Mouse (Mus musculus): Measurements from ENCODE around the gene Rint1. TPM values are rescaled to one million over a fixed set of nuclear protein-coding genes. Genes with fewer than 3 reads are reported as not detected.

The Rint1 gene
- polyA plus RNA-seq (2016; fragmentation: Nextera tagmentation; extraction: Ambion mirVana) = 39.6 and 40.1 TPM in 2 replicates

DNA sequence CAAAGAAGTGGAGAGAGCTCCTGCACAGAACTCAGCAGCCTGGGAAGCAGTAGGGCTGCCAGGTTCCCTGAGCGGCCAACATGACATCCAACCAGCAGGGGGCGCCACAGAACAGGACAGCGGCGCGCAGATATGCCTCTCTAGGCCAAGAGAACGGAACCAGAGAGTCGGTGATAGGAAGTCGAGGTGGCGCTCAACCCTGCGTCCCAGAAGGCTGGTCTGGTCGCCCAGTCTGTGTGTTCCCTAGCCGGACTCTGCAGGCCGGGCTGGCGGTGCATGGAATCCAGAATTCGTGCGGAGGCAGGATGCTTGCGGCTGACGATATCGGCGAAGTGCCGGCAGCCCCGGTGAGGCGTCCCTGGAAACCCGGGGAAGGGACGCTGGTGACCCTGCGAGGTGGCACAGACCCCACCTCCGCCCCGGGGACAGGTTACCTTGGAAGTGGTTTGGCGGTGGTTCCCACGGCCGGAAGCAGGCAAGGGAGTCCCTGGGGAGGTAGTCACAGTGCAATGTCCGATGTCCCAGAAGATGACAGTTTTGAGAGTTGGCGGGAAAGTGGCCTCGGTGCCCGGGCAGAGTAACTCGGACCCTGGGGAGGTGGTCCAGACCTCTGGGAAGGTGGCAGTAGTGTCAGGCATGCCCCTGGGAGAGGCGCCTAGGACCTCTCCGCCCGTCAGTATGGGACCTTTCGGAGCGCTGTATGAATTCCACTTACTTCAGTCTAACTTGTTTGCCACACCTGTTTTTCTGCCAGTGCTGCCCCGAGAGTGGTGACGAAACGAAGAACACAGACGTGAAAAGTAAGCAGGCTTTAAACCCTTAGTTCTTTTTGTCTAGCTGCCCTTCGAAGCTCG lies at the start of gene Rint1:
Gene Rint1 (plus strand): TSS at position 176 of the 854 bp plus-strand sequence.
- peak; percentile 90 for ATAC-seq (ENCODE audit: low FRiP score)
- Histone ChIP-seq H3K36me3 (peaks cover 7% of the 10 kb centered on the region; the same call in 1 of the 2 replicates), H3K4me1 (peaks cover 9% of the 10 kb centered on the region), H3K9me3 (replicated peaks) (no peaks in the 10 kb centered on the region), H3K4me3 (peak within 1 kb of the TSS; percentile 86), H3K27me3 (no peaks in the 10 kb centered on the region), H3K27ac (peak within 1 kb of the TSS; percentile 83), H3K9ac (peak within 1 kb of the TSS; percentile 89), H3K4me2 (replicated peaks) (peak within 1 kb of the TSS; percentile 93)
- 4% methylated on average over 47 of the region's 47 CpGs for WGBS

- Histone ChIP-seq H3K27ac (no peak overlapping the region), H3K4me3 (no peak overlapping the region), H3K9me3 (replicated peaks) (no peaks in the 10 kb centered on the region), H3K4me1 (no peaks in the 10 kb centered on the region), H3K9ac (no peak overlapping the region), H3K36me3 (peaks cover 68% of the 10 kb centered on the region), H3K4me2 (replicated peaks) (no peak overlapping the region), H3K27me3 (no peaks in the 10 kb centered on the region)
- no peak for ATAC-seq (ENCODE audit: low FRiP score)
- WGBS = 95% methylated on average over 12 of the region's 12 CpGs
Measured at GRCm38 (mm10) chr5:23743261-23743660, 44.2 kb upstream of the Rint1 start.

GRCm38 (mm10) chr5:23749882-23750281 lies 37.6 kb upstream of the Rint1 start:
- 69% methylated on average over 2 of the region's 2 CpGs for WGBS
- H3K9me3 ChIP-seq (replicated peaks) = no peaks in the 10 kb centered on the region
- H3K36me3 ChIP-seq = peaks cover 41% of the 10 kb centered on the region
- H3K27ac ChIP-seq = no peak overlapping the region
- no peak overlapping the region for H3K9ac ChIP-seq
- H3K4me3 ChIP-seq = no peak overlapping the region
- no peak for ATAC-seq (ENCODE audit: low FRiP score)
- no peaks in the 10 kb centered on the region for H3K27me3 ChIP-seq
- no peaks in the 10 kb centered on the region for H3K4me1 ChIP-seq
- H3K4me2 ChIP-seq (replicated peaks) = no peak overlapping the region

DNA sequence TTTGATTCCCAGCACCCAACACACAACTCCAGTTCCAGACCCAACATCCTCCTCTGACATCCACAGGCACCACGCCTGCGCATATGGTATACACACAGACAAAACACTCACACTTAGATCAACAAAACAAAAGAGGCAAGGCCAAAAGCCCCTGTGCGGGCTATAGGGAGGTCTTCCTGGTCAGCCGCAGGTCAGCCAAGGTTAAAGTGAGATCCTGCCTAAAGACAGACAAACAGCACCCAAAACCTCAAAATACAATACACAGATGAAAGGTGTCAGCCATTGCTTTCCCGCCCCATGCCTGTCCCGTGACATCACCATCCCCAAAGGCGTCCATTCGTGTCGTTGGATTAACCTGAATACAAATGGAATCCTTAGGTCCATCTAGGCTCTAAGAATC lies 31.9 kb upstream of the Rint1 start:
- Histone ChIP-seq H3K9ac (no peak overlapping the region), H3K9me3 (replicated peaks) (no peaks in the 10 kb centered on the region), H3K4me3 (no peak overlapping the region), H3K27ac (no peak overlapping the region), H3K27me3 (no peaks in the 10 kb centered on the region), H3K4me2 (replicated peaks) (no peak overlapping the region), H3K4me1 (no peaks in the 10 kb centered on the region), H3K36me3 (peaks cover 32% of the 10 kb centered on the region)
- 96% methylated on average over 9 of the region's 9 CpGs for WGBS
- no peak for ATAC-seq (ENCODE audit: low FRiP score)

- H3K4me3 ChIP-seq = no peak overlapping the region
- no peak overlapping the region for H3K27ac ChIP-seq
- no peaks in the 10 kb centered on the region for H3K9me3 ChIP-seq (replicated peaks)
- ATAC-seq (ENCODE audit: low FRiP score) = no peak
- no peaks in the 10 kb centered on the region for H3K4me1 ChIP-seq
- peaks cover 31% of the 10 kb centered on the region for H3K36me3 ChIP-seq
- 98% methylated on average over 4 of the region's 4 CpGs for WGBS
- no peaks in the 10 kb centered on the region for H3K27me3 ChIP-seq
- H3K9ac ChIP-seq = no peak overlapping the region
- H3K4me2 ChIP-seq (replicated peaks) = no peak overlapping the region
Measured at GRCm38 (mm10) chr5:23756368-23756767, 31.1 kb upstream of the Rint1 start.

- H3K27me3 ChIP-seq = no peaks in the 10 kb centered on the region
- WGBS = 54% methylated on average over 2 of the region's 2 CpGs
- H3K36me3 ChIP-seq = peaks cover 36% of the 10 kb centered on the region
- no peak overlapping the region for H3K27ac ChIP-seq
- no peak overlapping the region for H3K9ac ChIP-seq
- no peak overlapping the region for H3K4me3 ChIP-seq
- no peak for ATAC-seq (ENCODE audit: low FRiP score)
- H3K9me3 ChIP-seq (replicated peaks) = no peaks in the 10 kb centered on the region
- no peaks in the 10 kb centered on the region for H3K4me1 ChIP-seq
- H3K4me2 ChIP-seq (replicated peaks) = no peak overlapping the region
Measured at GRCm38 (mm10) chr5:23758633-23759032, 28.9 kb upstream of the Rint1 start.

- no peak overlapping the region for H3K4me2 ChIP-seq (replicated peaks)
- H3K9ac ChIP-seq = no peak overlapping the region
- ATAC-seq (ENCODE audit: low FRiP score) = no peak
- H3K4me1 ChIP-seq = no peaks in the 10 kb centered on the region
- no peaks in the 10 kb centered on the region for H3K9me3 ChIP-seq (replicated peaks)
- H3K36me3 ChIP-seq = peaks cover 45% of the 10 kb centered on the region
- 95% methylated on average over 6 of the region's 6 CpGs for WGBS
- no peak overlapping the region for H3K27ac ChIP-seq
- H3K4me3 ChIP-seq = no peak overlapping the region
- no peaks in the 10 kb centered on the region for H3K27me3 ChIP-seq
Measured at GRCm38 (mm10) chr5:23762531-23762930, 25.0 kb upstream of the Rint1 start.

DNA sequence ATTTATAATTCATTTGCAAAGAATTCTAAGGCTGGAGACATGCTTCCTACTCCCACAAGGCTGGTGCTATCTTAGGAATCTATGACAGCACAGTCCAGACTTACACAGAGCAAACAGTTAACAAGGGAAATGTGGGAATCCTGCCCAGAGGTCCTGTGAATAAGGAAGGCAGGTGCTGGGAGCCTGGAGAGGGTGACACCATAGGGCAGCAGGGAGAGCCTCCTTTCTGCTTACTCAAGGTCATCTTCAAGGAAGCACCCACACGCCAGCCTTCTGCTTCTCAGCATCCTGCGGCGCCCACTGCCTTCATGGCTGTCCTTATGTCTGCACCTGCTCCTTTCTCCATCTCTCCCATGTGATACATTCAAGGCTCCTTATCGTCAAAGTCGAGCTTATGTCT lies 23.0 kb upstream of the Rint1 start:
- Histone ChIP-seq H3K27ac (no peak overlapping the region), H3K9me3 (replicated peaks) (no peaks in the 10 kb centered on the region), H3K36me3 (peaks cover 51% of the 10 kb centered on the region), H3K4me2 (replicated peaks) (no peak overlapping the region), H3K27me3 (no peaks in the 10 kb centered on the region), H3K4me1 (no peaks in the 10 kb centered on the region), H3K4me3 (no peak overlapping the region), H3K9ac (no peak overlapping the region)
- WGBS = 97% methylated on average over 5 of the region's 5 CpGs
- ATAC-seq (ENCODE audit: low FRiP score) = no peak

- Histone ChIP-seq H3K9ac (no peak overlapping the region; the same call in 1 of the 2 replicates), H3K27me3 (no peaks in the 10 kb centered on the region), H3K4me3 (no peak overlapping the region), H3K4me2 (replicated peaks) (no peak overlapping the region), H3K9me3 (replicated peaks) (no peaks in the 10 kb centered on the region), H3K4me1 (no peaks in the 10 kb centered on the region), H3K27ac (no peak overlapping the region), H3K36me3 (peaks cover 38% of the 10 kb centered on the region)
- WGBS = 56% methylated on average over 8 of the region's 8 CpGs
- ATAC-seq (ENCODE audit: low FRiP score) = no peak
Measured at GRCm38 (mm10) chr5:23771105-23771504, 16.4 kb upstream of the Rint1 start.

- Histone ChIP-seq H3K4me1 (no peaks in the 10 kb centered on the region), H3K27ac (no peak overlapping the region), H3K27me3 (no peaks in the 10 kb centered on the region), H3K4me2 (replicated peaks) (no peak overlapping the region), H3K9me3 (replicated peaks) (no peaks in the 10 kb centered on the region), H3K36me3 (peaks cover 24% of the 10 kb centered on the region), H3K4me3 (no peak overlapping the region), H3K9ac (no peak overlapping the region)
- WGBS = 94% methylated on average over 6 of the region's 6 CpGs
- ATAC-seq (ENCODE audit: low FRiP score) = no peak
Measured at GRCm38 (mm10) chr5:23774186-23774585, 13.3 kb upstream of the Rint1 start.

- no peak for ATAC-seq (ENCODE audit: low FRiP score)
- Histone ChIP-seq H3K9ac (no peak overlapping the region), H3K27me3 (no peaks in the 10 kb centered on the region), H3K27ac (no peak overlapping the region), H3K4me3 (no peak overlapping the region), H3K9me3 (replicated peaks) (no peaks in the 10 kb centered on the region), H3K36me3 (0 out of 2 replicates have a peak, but pooled peaks cover 6% of the 10 kb centered on the region), H3K4me1 (peaks cover 8% of the 10 kb centered on the region; the same call in 1 of the 2 replicates), H3K4me2 (replicated peaks) (no peak overlapping the region)
- 90% methylated on average over 4 of the region's 4 CpGs for whole genome bisulfite sequencing
Measured at GRCm38 (mm10) chr5:23780516-23780915, 7.0 kb upstream of the Rint1 start.

DNA sequence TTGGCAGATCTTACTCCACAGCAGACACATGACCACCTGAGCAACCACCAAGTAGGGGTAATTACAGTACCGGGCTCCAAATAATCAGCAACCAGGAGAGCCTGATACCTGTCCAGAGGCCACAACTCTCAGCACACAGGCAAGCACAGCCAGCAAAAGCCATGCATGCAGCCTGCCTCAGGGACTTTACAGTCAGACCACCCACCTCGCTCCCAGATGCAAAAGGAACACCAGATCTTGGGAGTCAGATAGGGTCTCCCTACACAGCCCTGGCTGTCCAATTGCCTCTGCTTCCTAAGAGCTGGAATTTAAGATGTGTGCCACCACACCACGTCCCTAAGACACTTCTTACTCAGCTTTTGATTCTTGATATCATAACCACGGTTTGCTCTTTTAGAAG lies 6.3 kb upstream of the Rint1 start:
- peaks cover 8% of the 10 kb centered on the region; the same call in 1 of the 2 replicates for H3K4me1 ChIP-seq
- H3K27ac ChIP-seq = no peak overlapping the region
- no peaks in the 10 kb centered on the region for H3K9me3 ChIP-seq (replicated peaks)
- H3K27me3 ChIP-seq = no peaks in the 10 kb centered on the region
- no peak overlapping the region for H3K4me3 ChIP-seq
- no peak overlapping the region for H3K4me2 ChIP-seq (replicated peaks)
- WGBS = 82% methylated on average over 4 of the region's 4 CpGs
- no peak for ATAC-seq (ENCODE audit: low FRiP score)
- H3K9ac ChIP-seq = no peak overlapping the region
- 0 out of 2 replicates have a peak, but pooled peaks cover 6% of the 10 kb centered on the region for H3K36me3 ChIP-seq

Measured in hindbrain, embryonic 12.5 days (tissue).